Mouse (Mus musculus) brain, embryonic 14.5 days (tissue): Measurements from ENCODE around the gene Rfc5.

ENCODE experiments used
- CTCF ChIP-seq: fragments of 200-500 bp; IDR thresholded peaks from 2 replicates; pipeline ENCODE4 v1.5.1; 2012; ENCODE audit warnings: inconsistent platforms, mild to moderate bottlenecking, moderate library complexity, borderline replicate concordance; ENCODE audit not compliant: insufficient read depth, insufficient read length; ENCODE audit errors: extremely low read depth
- POLR2A ChIP-seq: fragments of 200-500 bp; IDR thresholded peaks from 2 replicates; pipeline ENCODE4 v1.6.1; 2012; ENCODE audit warnings: mild to moderate bottlenecking, inconsistent platforms, borderline replicate concordance; ENCODE audit not compliant: poor library complexity, insufficient read depth, insufficient read length, severe bottlenecking; ENCODE audit errors: extremely low read depth

- TF ChIP-seq CTCF: no peak
- no peak for TF ChIP-seq POLR2A
Measured at GRCm38 (mm10) chr5:117355648-117356303, 33.1 kb downstream of the Rfc5 start.
